Mouse (Mus musculus) CH12.LX (cell line): ENCODE results near the gene Hes3. TPM values are rescaled to one million over a fixed set of nuclear protein-coding genes. Genes with fewer than 3 reads are reported as not detected.

Source experiments
- DNase-seq: peaks from one replicate; pipeline ENCODE4 v3.0.0-alpha.2; 2013; ENCODE audit errors: extremely low read depth
- H3K27ac ChIP-seq: 2 replicates; pipeline ENCODE4 v1.5.1; 2012; ENCODE audit warnings: low read depth, mild to moderate bottlenecking, control low read depth, moderate library complexity; ENCODE audit not compliant: insufficient read depth
- H3K27me3 ChIP-seq: replicated peaks from 2 replicates; pipeline ENCODE3; 2012; ENCODE audit warnings: inconsistent platforms
- H3K36me3 ChIP-seq, 2 experiments: replicated peaks in 1 of 2; 2 replicates each; pipeline versions ENCODE3 to v1.6.1; 2012; ENCODE audit warnings: inconsistent platforms in 1 of 2, low read length in 1 of 2, mild to moderate bottlenecking in 1 of 2, mixed read lengths in 1 of 2, moderate library complexity in 1 of 2; ENCODE audit not compliant: control insufficient read depth in 1 of 2, insufficient read depth in 1 of 2
- H3K4me1 ChIP-seq, 2 experiments: 2 replicates each; pipeline ENCODE4 v1.6.1; 2012; ENCODE audit warnings: inconsistent platforms in 1 of 2, moderate library complexity in 1 of 2; ENCODE audit not compliant: insufficient read depth in 2 of 2, control insufficient read depth in 1 of 2
- H3K4me2 ChIP-seq: 2 replicates; pipeline ENCODE4 v1.6.1; 2012; ENCODE audit warnings: low read depth, mild to moderate bottlenecking, control low read depth; ENCODE audit not compliant: poor library complexity, insufficient read depth, severe bottlenecking
- H3K4me3 ChIP-seq, 3 experiments: fragments of 150-350 bp in 1 of 3; sonication (generic) in 1 of 3; replicated peaks in 1 of 3; 2 replicates each; pipeline versions ENCODE3 to v1.5.1; 2011 to 2012; ENCODE audit warnings: low read depth in 2 of 3, low read length in 2 of 3, mild to moderate bottlenecking in 2 of 3, moderate library complexity in 2 of 3, control low read depth in 1 of 3, improper control_type of control experiment in 1 of 3, inconsistent platforms in 1 of 3, mixed read lengths in 1 of 3; ENCODE audit not compliant: poor library complexity in 1 of 3
- H3K79me2 ChIP-seq: replicated peaks from 2 replicates; pipeline ENCODE4 v1.6.1; 2012; ENCODE audit warnings: mild to moderate bottlenecking, moderate library complexity; ENCODE audit not compliant: control insufficient read depth, poor library complexity, insufficient read depth, severe bottlenecking; ENCODE audit errors: extremely low read depth
- H3K9ac ChIP-seq: 2 replicates; pipeline ENCODE4 v1.6.1; 2012; ENCODE audit warnings: low read depth, mild to moderate bottlenecking, control low read depth, moderate library complexity; ENCODE audit not compliant: insufficient read depth
- H3K9me3 ChIP-seq: replicated peaks from 2 replicates; pipeline ENCODE3; 2012; ENCODE audit warnings: low read length, inconsistent platforms, mixed read lengths
- JUND ChIP-seq: conservative IDR thresholded peaks from 2 replicates; pipeline ENCODE4 v1.6.1; 2011; ENCODE audit warnings: low read depth, low read length, improper control_type of control experiment
- KAT2A ChIP-seq: IDR thresholded peaks from 2 replicates; pipeline ENCODE4 v1.6.1; 2012; ENCODE audit warnings: low read length, improper control_type of control experiment, inconsistent platforms; ENCODE audit not compliant: insufficient replicate concordance
- MAX ChIP-seq: IDR thresholded peaks from 2 replicates; pipeline ENCODE4 v1.6.1; 2011; ENCODE audit warnings: low read length, improper control_type of control experiment
- NELFE ChIP-seq: IDR thresholded peaks from 2 replicates; pipeline ENCODE4 v1.6.1; 2011; ENCODE audit warnings: low read depth, low read length, improper control_type of control experiment
- TBP ChIP-seq: conservative IDR thresholded peaks from 2 replicates; pipeline ENCODE4 v1.6.1; 2011; ENCODE audit warnings: low read depth, low read length, improper control_type of control experiment
- TCF12 ChIP-seq: IDR thresholded peaks from 2 replicates; pipeline ENCODE4 v1.6.1; 2014; ENCODE audit warnings: low read depth, mild to moderate bottlenecking, inconsistent platforms, low read length, improper control_type of control experiment
- UBTF ChIP-seq: IDR thresholded peaks from 2 replicates; pipeline ENCODE4 v1.6.1; 2012; ENCODE audit warnings: low read depth, mild to moderate bottlenecking, inconsistent platforms, low read length, improper control_type of control experiment, moderate library complexity
- USF2 ChIP-seq: conservative IDR thresholded peaks from 2 replicates; pipeline ENCODE4 v1.6.1; 2011; ENCODE audit warnings: low read depth, low read length, improper control_type of control experiment
- dilution Hi-C: fragments of 300-500 bp; cut with MboI; formaldehyde crosslinking; loops from 2 replicates; pipeline ENCODE4 v1.14.3; 2020; ENCODE audit warnings: low sequenced_read_pairs; ENCODE audit not compliant: extremely low pct_unique_long_range_greater_than_20kb, extremely low pct_ligation_motif_present
- in situ Hi-C: fragments of 300-500 bp; cut with MboI; formaldehyde crosslinking; loops from 3 replicates; pipeline ENCODE4 v1.14.3; 2019; ENCODE audit warnings: low sequenced_read_pairs, low pct_ligation_motif_present, low pct_unique_long_range_greater_than_20kb, mixed read lengths
- polyA plus RNA-seq: library from polyadenylated mRNA; unstranded; fragments of >175 nt; gene quantifications from 2 replicates; pipeline ENCODE4 v1.2.1, GENCODE M21; 2012; ENCODE audit warnings: low read depth; ENCODE audit not compliant: insufficient read length
- total RNA-seq, 2 experiments: library from RNA; depleted of rRNA; stranded (reverse); fragments of 300-350 nt in 1 of 2; fragments of >200 nt in 1 of 2; gene quantifications; 2 replicates each; pipeline ENCODE4 v1.2.3; 2012 to 2014

Hes3 gene
- total and polyA plus RNA-seq, 3 experiments: 0.17 to 0.21 TPM; not detected in 1

DNA sequence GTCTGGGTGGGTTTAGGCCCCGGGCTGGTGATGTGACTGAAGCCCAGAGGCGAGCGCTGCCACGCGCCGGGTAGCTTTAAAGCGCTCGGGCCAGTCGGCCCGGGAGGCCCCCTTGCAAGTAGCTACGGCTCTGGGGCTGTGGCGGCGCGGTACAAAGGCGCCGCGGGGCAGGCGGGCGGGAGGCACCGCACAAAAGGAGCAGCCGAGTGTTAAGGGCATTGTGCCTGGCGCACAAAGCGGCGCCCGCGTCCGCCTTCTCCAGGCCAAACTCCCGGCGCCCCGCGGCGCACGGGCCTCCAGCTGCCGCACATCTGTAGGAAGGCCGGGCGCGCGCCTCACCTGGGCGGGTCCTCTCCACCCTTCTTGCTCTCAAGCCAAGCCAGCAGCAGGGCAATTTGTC lies 1.1 kb downstream of the Hes3 start:
- Histone ChIP-seq H3K4me1 (peaks cover 10 to 36% of the 10 kb centered on the region in 2 experiments), H3K4me2 (peak overlapping the region; percentile 68), H3K4me3 (peak overlapping the region in 1 of 3 experiments; percentile 9), H3K79me2 (no peaks in the 10 kb centered on the region), H3K9me3 (no peaks in the 10 kb centered on the region), H3K27me3 (peaks cover 65% of the 10 kb centered on the region), H3K36me3 (no peaks in the 10 kb centered on the region), H3K9ac (no peak overlapping the region), H3K27ac (no peak overlapping the region)
- dilution Hi-C loops: no loop called here
- DNase-seq: no peak
- TF ChIP-seq UBTF: 0 out of 2 replicates have a peak, but pooled peaks have one; percentile 16
- peak; percentile 10; the same call in 1 of the 2 replicates for TF ChIP-seq TCF12
- no peak for TF ChIP-seq USF2
- in situ Hi-C loops: loop anchor here (5.0 to 25.0 kb wide), 3 partner anchors 78 to 1822 kb away; no protein-coding TSS in a partner anchor

DNA sequence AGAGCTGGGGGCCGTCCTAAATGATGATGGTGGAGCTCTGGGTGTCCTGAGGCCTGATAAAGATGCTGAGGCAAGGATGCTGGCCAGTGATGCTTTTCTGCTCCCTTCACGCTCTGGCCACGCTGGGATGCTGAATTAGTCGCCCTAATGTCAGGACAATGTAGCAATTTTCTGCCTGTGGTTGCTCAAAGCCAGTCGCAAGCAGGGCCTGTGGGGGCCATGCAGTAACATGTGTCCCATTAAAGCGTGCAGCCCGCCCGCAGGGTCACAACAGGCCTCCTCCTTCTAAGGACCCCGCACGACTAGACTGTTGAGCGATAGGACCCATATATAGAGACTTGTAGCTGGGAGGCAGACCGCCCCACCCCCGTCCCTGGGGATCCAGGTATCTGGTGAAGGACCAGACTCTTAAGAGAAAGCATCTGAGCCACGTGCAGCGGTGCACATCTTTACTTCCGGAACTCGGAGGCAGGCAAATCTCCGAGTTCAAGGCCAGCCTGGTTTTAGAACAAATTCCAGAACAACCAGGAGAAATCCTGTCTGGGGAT lies 3.0 kb downstream of the Hes3 start:
- in situ Hi-C loops (loop anchor here (25.0 kb wide), 1 partner anchor 1824 kb away; no protein-coding TSS in a partner anchor), dilution Hi-C loops (no loop called here)
- no peak overlapping the region for H3K4me3 ChIP-seq
- H3K36me3 ChIP-seq: no peaks in the 10 kb centered on the region
- peaks cover under 1% of the 10 kb centered on the region for H3K9me3 ChIP-seq
- no peak overlapping the region for H3K27ac ChIP-seq
- peaks cover 70% of the 10 kb centered on the region for H3K27me3 ChIP-seq
- H3K4me1 ChIP-seq: peaks cover 10 to 37% of the 10 kb centered on the region in 2 experiments
- H3K4me2 ChIP-seq: no peak overlapping the region
- H3K79me2 ChIP-seq: no peaks in the 10 kb centered on the region
- no peak for DNase-seq
- TF ChIP-seq TBP: no peak
- no peak for TF ChIP-seq NELFE
- no peak for TF ChIP-seq MAX
- no peak for TF ChIP-seq JUND
- no peak overlapping the region for H3K9ac ChIP-seq

DNA sequence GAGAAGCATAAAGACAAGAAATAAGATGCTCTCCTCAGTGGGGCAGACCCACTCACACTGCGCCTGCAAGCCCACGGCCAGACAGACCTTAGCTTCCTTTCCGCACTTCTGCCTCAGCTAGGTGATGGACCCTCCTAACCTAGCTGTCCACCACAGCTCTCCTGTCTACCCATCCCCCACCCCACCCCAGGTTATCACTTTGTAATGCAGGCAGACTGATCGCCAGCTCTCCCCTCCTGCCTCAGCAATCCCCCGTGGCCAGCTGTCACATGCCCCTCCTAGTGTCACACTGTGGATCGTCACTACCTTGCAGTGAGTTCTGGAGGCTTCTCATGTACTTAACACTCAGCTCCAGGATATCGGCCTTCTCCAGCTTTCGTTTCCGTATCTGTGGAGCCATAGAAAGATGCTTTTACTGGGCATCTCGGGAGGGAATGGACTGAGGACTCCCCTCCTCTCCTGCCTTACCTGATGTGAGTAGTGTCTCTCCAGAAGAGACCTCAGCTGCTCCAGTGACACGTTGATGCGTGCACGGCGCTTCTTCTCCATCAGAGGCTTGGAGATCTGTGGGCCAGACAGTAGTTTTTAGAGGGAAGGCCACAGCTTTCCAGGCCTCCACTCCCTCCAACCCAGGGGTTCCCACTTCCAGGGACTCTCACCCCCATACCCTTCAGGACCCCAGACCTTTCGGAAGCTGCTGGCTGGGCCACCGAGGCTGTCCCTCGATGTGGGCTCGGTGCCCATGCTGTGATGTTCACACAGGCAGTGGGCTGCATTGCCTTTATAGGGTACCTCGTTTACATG lies 3.9 kb downstream of the Hes3 start:
- no peak for DNase-seq
- H3K9me3 ChIP-seq: peaks cover 3% of the 10 kb centered on the region
- H3K36me3 ChIP-seq: no peaks in the 10 kb centered on the region
- TF ChIP-seq JUND: no peak
- no peak for TF ChIP-seq KAT2A
- H3K27me3 ChIP-seq: peaks cover 66% of the 10 kb centered on the region
- no peak overlapping the region for H3K4me2 ChIP-seq
- H3K4me1 ChIP-seq: peaks cover 18 to 38% of the 10 kb centered on the region in 2 experiments
- no peak overlapping the region for H3K9ac ChIP-seq
- in situ Hi-C loops: loop anchor here (25.0 kb wide), 1 partner anchor 1825 kb away; no protein-coding TSS in a partner anchor
- H3K27ac ChIP-seq: no peak overlapping the region
- dilution Hi-C loops: no loop called here
- no peaks in the 10 kb centered on the region for H3K79me2 ChIP-seq
- no peak overlapping the region for H3K4me3 ChIP-seq
